Mouse (Mus musculus): ENCODE results near the gene Gm14408. TPM values are rescaled to one million over a fixed set of nuclear protein-coding genes. Genes with fewer than 3 reads are reported as not detected.
"Not testable (repeated sequence)": the region's sequence is repeated elsewhere in the genome, so short reads cannot be mapped to it uniquely, and the experiment has no call there.

Gm14408 gene
- not detected in 2 replicates for polyA plus RNA-seq (2014; fragmentation: Nextera tagmentation; extraction: Ambion mirVana)

GRCm38 (mm10) chr2:176830840-176831239 lies at the start of gene Gm14408:
Gene Gm14408, plus strand, starts transcription at chr2:176831140.
- H3K4me2 ChIP-seq; H3K4me1 ChIP-seq (ENCODE audit: control insufficient read depth, insufficient read depth, low read length); H3K9me3 ChIP-seq (ENCODE audit: control insufficient read depth, low read length); H3K36me3 ChIP-seq (ENCODE audit: control insufficient read depth, insufficient read depth, low read length); H3K9ac ChIP-seq (ENCODE audit: low read length); H3K4me3 ChIP-seq (ENCODE audit: low read depth, low read length); H3K27ac ChIP-seq (ENCODE audit: low read depth, low read length); H3K27me3 ChIP-seq (ENCODE audit: control insufficient read depth, insufficient read depth, low read length); DNase-seq (ENCODE audit: low spot score, missing footprints); ATAC-seq (ENCODE audit: low FRiP score): not testable (repeated sequence)
- WGBS = 89% methylated on average over 1 of the region's 3 CpGs

GRCm38 (mm10) chr2:176798312-176798711 lies 32.6 kb upstream of the Gm14408 start, which contains the start of gene Gm14295:
Gene Gm14295, plus strand, starts transcription at chr2:176798612.
- WGBS = no CpG with 5 or more reads among the region's 6 CpGs
- not testable (repeated sequence) for H3K36me3 ChIP-seq (ENCODE audit: control insufficient read depth, insufficient read depth, low read length); H3K27me3 ChIP-seq (ENCODE audit: control insufficient read depth, insufficient read depth, low read length); DNase-seq (ENCODE audit: low spot score, missing footprints); H3K9me3 ChIP-seq (ENCODE audit: control insufficient read depth, low read length); H3K9ac ChIP-seq (ENCODE audit: low read length); ATAC-seq (ENCODE audit: low FRiP score); H3K4me1 ChIP-seq (ENCODE audit: control insufficient read depth, insufficient read depth, low read length); H3K27ac ChIP-seq (ENCODE audit: low read depth, low read length)
- Histone ChIP-seq H3K4me3 (ENCODE audit: low read depth, low read length) (peak within 1 kb of the TSS; percentile 27), H3K4me2 (peak within 1 kb of the TSS; percentile 22; the same call in 1 of the 2 replicates)

- ATAC-seq (ENCODE audit: low FRiP score); H3K9ac ChIP-seq (ENCODE audit: low read length); H3K27me3 ChIP-seq (ENCODE audit: control insufficient read depth, insufficient read depth, low read length); H3K9me3 ChIP-seq (ENCODE audit: control insufficient read depth, low read length); H3K36me3 ChIP-seq (ENCODE audit: control insufficient read depth, insufficient read depth, low read length); H3K27ac ChIP-seq (ENCODE audit: low read depth, low read length); H3K4me1 ChIP-seq (ENCODE audit: control insufficient read depth, insufficient read depth, low read length): not testable (repeated sequence)
- peak overlapping the region; percentile 22; the same call in 1 of the 2 replicates for H3K4me2 ChIP-seq
- H3K4me3 ChIP-seq (ENCODE audit: low read depth, low read length) = peak overlapping the region; percentile 27
- 19% methylated on average over 13 of the region's 15 CpGs for WGBS
- DNase-seq (ENCODE audit: low spot score, missing footprints) = peak; percentile 49
Measured at GRCm38 (mm10) chr2:176798785-176799184, 32.2 kb upstream of the Gm14408 start.

Other genes with a start within 250 kb of the Gm14408 start
- 32.5 and 35.0 TPM in 2 replicates for gene Gm14308, start 194.8 kb upstream of the Gm14408 start, polyA plus RNA-seq (2014; fragmentation: Nextera tagmentation; extraction: Ambion mirVana)
- 10.0 and 11.3 TPM in 2 replicates for gene Zfp973, start 160.6 kb upstream of the Gm14408 start, polyA plus RNA-seq (2014; fragmentation: Nextera tagmentation; extraction: Ambion mirVana)
- 38.8 and 39.9 TPM in 2 replicates for gene Gm14305, start 122.8 kb upstream of the Gm14408 start, polyA plus RNA-seq (2014; fragmentation: Nextera tagmentation; extraction: Ambion mirVana)
- 11.2 and 13.2 TPM in 2 replicates for gene Gm14295, start 32.5 kb upstream of the Gm14408 start, polyA plus RNA-seq (2014; fragmentation: Nextera tagmentation; extraction: Ambion mirVana)
- 7.0 and 7.1 TPM in 2 replicates for gene Gm14296, start 96.7 kb downstream of the Gm14408 start, polyA plus RNA-seq (2014; fragmentation: Nextera tagmentation; extraction: Ambion mirVana)
- gene Gm14419, start 169.8 kb downstream of the Gm14408 start, polyA plus RNA-seq (2014; fragmentation: Nextera tagmentation; extraction: Ambion mirVana) = 9.4 and 9.8 TPM in 2 replicates
- gene Gm14401, start 243.2 kb downstream of the Gm14408 start, polyA plus RNA-seq (2014; fragmentation: Nextera tagmentation; extraction: Ambion mirVana) = not detected in 2 replicates